12 mouse cellular contexts compared by ENCODE assay signal in the genomic region with DNA sequence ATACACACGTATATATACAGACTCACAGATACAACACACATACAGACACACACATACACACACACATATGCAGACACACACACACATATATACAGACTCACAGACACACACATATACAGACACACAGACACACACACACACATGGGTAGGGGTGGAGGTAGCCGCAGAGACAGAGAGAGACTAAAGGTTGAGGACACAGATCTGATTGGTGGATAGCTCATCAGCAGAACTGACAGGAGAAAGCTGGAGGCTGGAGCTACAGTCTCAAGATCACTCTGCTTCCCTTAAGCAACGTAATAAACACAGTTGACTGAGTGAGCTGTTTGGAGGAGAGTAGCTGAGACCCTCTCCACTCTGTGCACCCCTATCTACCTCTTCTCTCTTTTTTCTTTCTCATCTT.
"Had no signal": no experiment of that assay in that cellular context is flagged by ENCODE, and none has a peak within 500 bp of the region (broad histone marks: within the 10 kb centered on the region; RNA-seq: fewer than 3 reads in every experiment).

No protein-coding gene starts in this region.

- H3K27me3 ChIP-seq: limb, embryonic 15.5 days; stomach, embryonic 15.5 days had no signal

- H3K4me2 ChIP-seq: limb, embryonic 15.5 days; midbrain, embryonic 11.5 days; stomach, embryonic 15.5 days had no signal

- H3K27ac ChIP-seq: limb, embryonic 15.5 days; stomach, embryonic 15.5 days had no signal

- ATAC-seq: intestine, embryonic 16.5 days; lung, postnatal 0 days had no signal

- H3K9ac ChIP-seq: limb, embryonic 15.5 days; stomach, embryonic 15.5 days had no signal

- H3K9me3 ChIP-seq: limb, embryonic 15.5 days; stomach, embryonic 15.5 days had no signal

- DNase-seq: kidney, adult 2 months; layer of hippocampus, adult 9-11 months; layer of hippocampus, postnatal 36 days; lung, adult 2 months; lung, postnatal 36 days; right cerebral cortex, postnatal 14 days; thymus, postnatal 36 days had no signal

- H3K36me3 ChIP-seq: limb, embryonic 15.5 days; stomach, embryonic 15.5 days had no signal

- H3K4me3 ChIP-seq: limb, embryonic 15.5 days; stomach, embryonic 15.5 days had no signal

- H3K4me1 ChIP-seq: limb, embryonic 15.5 days; stomach, embryonic 15.5 days had no signal
